Mouse (Mus musculus) kidney, adult 2 months (tissue): ENCODE data around the gene Fev.

ENCODE experiments used
- CTCF ChIP-seq: fragments of 200-500 bp; conservative IDR thresholded peaks from 2 replicates; pipeline ENCODE4 v1.5.1; 2011; ENCODE audit warnings: low read depth, mild to moderate bottlenecking, control low read depth, low read length, moderate library complexity, mixed read lengths; ENCODE audit not compliant: insufficient read depth, insufficient read length
- POLR2A ChIP-seq: fragments of 200-500 bp; IDR thresholded peaks from one replicate; pipeline ENCODE4 v1.6.1; 2011; ENCODE audit warnings: low read depth, low read length, control low read depth

- TF ChIP-seq CTCF (no peak), POLR2A (no peak)
Measured at GRCm38 (mm10) chr1:74892351-74893133, 7.3 kb upstream of the Fev start.
